Mouse (Mus musculus) heart, adult 2 months (tissue): ENCODE measurements around the gene Slx4ip. TPM values are rescaled to one million over a fixed set of nuclear protein-coding genes. Genes with fewer than 3 reads are reported as not detected.
A peak's percentile ranks its signal among the peaks of the same experiment; 100 is the strongest.

Source experiments
- DNase-seq, 2 experiments: peaks; one replicate each; pipeline ENCODE4 v3.0.0; 2021
- H3K27ac ChIP-seq: fragments of 200-600 bp; 2 replicates; pipeline ENCODE4 v1.8.1; 2022
- H3K27me3 ChIP-seq: fragments of 200-500 bp; 2 replicates; pipeline ENCODE4 v1.6.1; 2012; ENCODE audit warnings: mild to moderate bottlenecking, low read length, inconsistent platforms, mixed read lengths; ENCODE audit not compliant: control insufficient read depth, insufficient read depth
- H3K36me3 ChIP-seq: fragments of 200-500 bp; 2 replicates; pipeline ENCODE4 v1.6.1; 2012; ENCODE audit warnings: low read length, inconsistent platforms; ENCODE audit not compliant: control insufficient read depth, insufficient read depth
- H3K4me1 ChIP-seq: fragments of 200-500 bp; 2 replicates; pipeline ENCODE4 v1.6.1; 2011; ENCODE audit warnings: low read length; ENCODE audit not compliant: control insufficient read depth, insufficient read depth
- H3K4me3 ChIP-seq: fragments of 200-600 bp; 2 replicates; pipeline ENCODE4 v1.8.1; 2022
- H3K79me2 ChIP-seq: fragments of 200-500 bp; replicated peaks from 2 replicates; pipeline ENCODE4 v1.6.1; 2012; ENCODE audit warnings: mild to moderate bottlenecking, inconsistent platforms, low read length, moderate library complexity, mixed read lengths; ENCODE audit not compliant: control insufficient read depth, insufficient read depth
- H3K9ac ChIP-seq: fragments of 200-500 bp; 2 replicates; pipeline ENCODE4 v1.6.1; 2012; ENCODE audit warnings: low read depth, mild to moderate bottlenecking, control low read depth, inconsistent platforms, low read length, mixed read lengths
- CTCF ChIP-seq: fragments of 200-600 bp; IDR thresholded peaks from 2 replicates; pipeline ENCODE4 v1.8.1; 2022; ENCODE audit warnings: antibody characterized with exemption, mild to moderate bottlenecking, moderate library complexity
- EP300 ChIP-seq: fragments of 200-500 bp; IDR thresholded peaks from 2 replicates; pipeline ENCODE4 v1.6.1; 2011; ENCODE audit warnings: low read depth, low read length, control low read depth; ENCODE audit not compliant: insufficient read depth
- POLR2A ChIP-seq: fragments of 200-500 bp; IDR thresholded peaks from 2 replicates; pipeline ENCODE4 v1.6.1; 2011; ENCODE audit warnings: mild to moderate bottlenecking, low read depth, low read length, control low read depth; ENCODE audit not compliant: insufficient read depth
- whole genome bisulfite sequencing: fragments of 180-500 bp; shearing (Covaris S2); methylation state at CpG from one replicate; pipeline ENCODE4 v1.1.7; 2018; 5-methylcytosine and 5-hydroxymethylcytosine counted together
- intact Hi-C: fragments of 180-260 bp; cut with DNase I; formaldehyde crosslinking; loops from one replicate; pipeline ENCODE4 v1.15.1; 2025
- polyA plus RNA-seq: library from polyadenylated mRNA; depleted of rRNA; stranded (reverse); fragments of >200 nt; gene quantifications from 2 replicates; pipeline ENCODE4 v1.2.3, GENCODE M21; 2012
- total RNA-seq, 2 experiments: library from RNA; stranded (reverse); gene quantifications; 2 replicates each; pipeline ENCODE4 v1.2.3; 2021

Slx4ip gene
- total and polyA plus RNA-seq, 3 experiments = 0.39 to 1.4 (median 1.3) TPM

DNA sequence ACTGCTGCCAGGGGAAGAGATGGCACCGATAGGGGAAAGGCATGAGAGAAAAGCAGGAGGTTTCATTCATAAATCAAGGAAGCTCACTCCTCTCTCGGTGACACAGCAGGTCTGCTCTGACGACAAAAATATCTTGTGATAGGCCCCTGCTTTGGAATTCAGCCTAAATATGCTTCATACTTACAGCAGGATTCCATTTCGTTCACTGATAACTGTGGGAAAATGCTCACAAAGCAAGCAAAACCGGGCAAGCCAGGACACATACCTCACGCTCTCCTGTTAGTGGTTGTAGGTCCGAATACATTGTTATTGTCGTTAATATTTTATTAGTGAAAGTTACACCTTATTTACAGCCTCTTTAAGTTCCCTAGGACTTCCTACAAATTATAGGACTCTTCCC lies 216.9 kb downstream of the Slx4ip start:
- peaks cover 2% of the 10 kb centered on the region for H3K36me3 ChIP-seq
- no peak for TF ChIP-seq CTCF
- TF ChIP-seq EP300 = no peak
- TF ChIP-seq POLR2A = no peak
- no peaks in the 10 kb centered on the region for H3K27me3 ChIP-seq
- WGBS = 40% methylated on average over 8 of the region's 8 CpGs
- H3K27ac ChIP-seq = peak overlapping the region; percentile 28; the same call in 1 of the 2 replicates
- H3K4me1 ChIP-seq = peaks cover 18% of the 10 kb centered on the region
- no peak for DNase-seq
- no peak overlapping the region; the same call in 1 of the 2 replicates for H3K9ac ChIP-seq
- intact Hi-C loops = no loop called here
- no peaks in the 10 kb centered on the region; the same call in 1 of the 2 replicates for H3K79me2 ChIP-seq
- H3K4me3 ChIP-seq = no peak overlapping the region

DNA sequence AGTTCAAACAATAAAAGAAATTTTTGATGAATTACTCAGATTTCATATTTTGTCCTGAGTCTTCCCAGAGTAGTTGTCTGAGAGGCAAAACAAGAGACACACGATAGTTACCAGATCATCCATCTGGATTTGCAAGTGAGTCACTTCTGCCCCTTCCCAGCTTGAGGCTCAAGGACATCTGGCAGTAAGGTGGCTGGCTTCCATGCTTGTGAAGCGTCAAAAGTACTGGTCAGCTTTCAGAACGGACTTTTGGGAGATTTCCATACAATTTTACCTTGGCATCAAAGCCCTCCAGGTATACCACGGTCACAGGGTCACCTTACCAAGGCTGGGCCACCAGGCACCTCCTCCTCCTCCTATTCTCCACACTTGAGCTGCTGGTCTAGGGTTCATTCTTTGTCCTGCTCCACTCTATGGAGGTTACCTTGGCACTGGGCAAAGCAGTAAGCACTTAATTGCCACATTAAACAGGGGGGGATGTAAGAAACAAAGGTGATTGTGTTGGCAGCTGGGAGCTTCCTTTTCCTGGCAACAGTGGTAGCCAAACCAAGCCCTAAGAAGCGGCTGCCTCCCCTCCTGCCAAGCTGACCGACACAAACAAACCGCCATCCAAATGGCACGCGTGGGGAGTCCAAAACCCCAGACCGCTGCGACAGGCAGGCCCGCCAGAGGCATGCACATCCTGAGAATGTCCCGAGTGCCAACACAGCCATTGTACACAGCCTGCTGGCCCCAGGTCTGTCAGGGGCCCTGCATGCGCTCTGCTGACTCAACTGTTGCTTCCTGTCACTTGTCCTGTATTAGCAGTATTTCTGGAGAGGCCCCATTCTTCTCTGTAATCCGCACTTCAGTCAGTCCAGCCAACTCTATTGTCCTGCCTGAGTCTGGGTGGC lies 218.5 kb downstream of the Slx4ip start:
- TF ChIP-seq EP300 (no peak), POLR2A (no peak), CTCF (no peak)

DNA sequence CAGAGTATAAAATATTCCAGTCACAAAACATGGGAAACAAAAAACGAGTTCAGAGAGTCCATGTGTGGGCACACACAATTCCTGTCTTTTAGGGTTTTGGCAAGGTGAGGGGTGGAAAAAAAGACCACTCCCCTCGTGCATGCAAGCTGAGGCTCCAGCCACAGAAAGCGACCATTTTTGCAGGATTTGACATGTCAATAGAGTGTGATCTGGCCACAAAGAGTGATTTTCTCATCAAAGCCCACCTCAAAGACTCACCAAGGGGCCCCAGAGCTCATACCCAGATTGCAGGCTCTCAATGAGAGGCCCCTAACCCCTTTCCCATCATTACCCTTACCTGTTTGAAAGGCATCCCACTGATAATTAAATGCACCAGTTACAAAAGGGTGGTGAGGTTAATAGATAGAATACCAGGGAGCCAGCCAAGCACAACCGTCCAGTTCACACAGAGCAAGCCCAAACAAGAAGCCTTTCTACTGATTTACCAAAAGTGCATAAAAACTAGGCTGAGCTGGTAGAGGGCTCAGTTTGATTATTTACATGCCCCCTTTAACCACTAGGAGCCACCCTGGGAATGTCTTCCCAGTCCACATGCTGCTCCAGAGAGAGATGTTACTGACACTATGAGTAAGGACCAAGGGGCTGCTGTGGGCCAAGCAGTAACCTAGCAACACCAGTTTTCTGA lies 219.3 kb downstream of the Slx4ip start:
- Histone ChIP-seq H3K27me3 (no peaks in the 10 kb centered on the region), H3K9ac (no peak overlapping the region), H3K4me3 (no peak overlapping the region; the same call in 1 of the 2 replicates), H3K27ac (peak overlapping the region; percentile 33), H3K36me3 (peaks cover 2% of the 10 kb centered on the region), H3K4me1 (peaks cover 20% of the 10 kb centered on the region), H3K79me2 (no peaks in the 10 kb centered on the region; the same call in 1 of the 2 replicates)
- intact Hi-C loops = loop anchor here (5.0 to 10.0 kb wide), 4 partner anchors 113 to 834 kb away; no protein-coding TSS in a partner anchor
- TF ChIP-seq CTCF = peak; percentile 12; the same call in 1 of the 2 replicates
- TF ChIP-seq POLR2A = no peak
- DNase-seq = no peak
- 55% methylated on average over 4 of the region's 4 CpGs for WGBS

More for the DNA sequence above, 218.5 kb downstream of the Slx4ip start:
- H3K27ac ChIP-seq = peak overlapping the region; percentile 33
- 0 out of 2 replicates have a peak overlapping the region, but pooled peaks have one; percentile 42 for H3K9ac ChIP-seq
- 33% methylated on average over 15 of the region's 15 CpGs for WGBS
- peak overlapping the region; percentile 7 for H3K4me3 ChIP-seq
- H3K27me3 ChIP-seq = no peaks in the 10 kb centered on the region
- H3K4me1 ChIP-seq = peaks cover 20% of the 10 kb centered on the region
- H3K79me2 ChIP-seq = no peaks in the 10 kb centered on the region; the same call in 1 of the 2 replicates
- intact Hi-C loops = loop anchor here (5.0 to 10.0 kb wide), 4 partner anchors 112 to 835 kb away; no protein-coding TSS in a partner anchor
- peak; percentile 51 to 59 for DNase-seq
- peaks cover 2% of the 10 kb centered on the region for H3K36me3 ChIP-seq

GRCm38 (mm10) chr2:137113288-137114061 lies 222.5 kb downstream of the Slx4ip start:
- no peaks in the 10 kb centered on the region for H3K27me3 ChIP-seq
- no peak for TF ChIP-seq CTCF
- no peak for TF ChIP-seq POLR2A
- TF ChIP-seq EP300 = no peak
- DNase-seq = peak in 1 of 2 experiments; percentile 33
- peak overlapping the region; percentile 98 for H3K27ac ChIP-seq
- peak overlapping the region; percentile 44 for H3K9ac ChIP-seq
- H3K4me1 ChIP-seq = peaks cover 19% of the 10 kb centered on the region
- WGBS = 42% methylated on average over 12 of the region's 12 CpGs
- peak overlapping the region; percentile 93 for H3K4me3 ChIP-seq
- intact Hi-C loops = loop anchor here (2.0 to 10.0 kb wide), 5 partner anchors 101 to 831 kb away; no protein-coding TSS in a partner anchor
- no peaks in the 10 kb centered on the region for H3K79me2 ChIP-seq
- peaks cover 2% of the 10 kb centered on the region for H3K36me3 ChIP-seq
